Mouse (Mus musculus): Measurements from ENCODE around the gene Gstt1.

Gene Gstt1

GRCm38 (mm10) chr10:75766856-75767255 is 31.5 kb downstream of the Gstt1 start:
- in situ Hi-C loops (cut with MboI; ENCODE audit: low sequenced_read_pairs): no loop called here

- in situ Hi-C loops (cut with MboI; ENCODE audit: low sequenced_read_pairs): no loop called here
Observed at GRCm38 (mm10) chr10:75764519-75765473, 33.6 kb downstream of the Gstt1 start.

GRCm38 (mm10) chr10:75763682-75764518 is 34.5 kb downstream of the Gstt1 start, which contains the start of gene Cabin1:
Cabin1 (minus strand) TSS chr10:75764341.
- in situ Hi-C loops (cut with MboI; ENCODE audit: low sequenced_read_pairs): no loop called here

GRCm38 (mm10) chr10:75762413-75762812 is 36.0 kb downstream of the Gstt1 start:
- in situ Hi-C loops (cut with MboI; ENCODE audit: low sequenced_read_pairs): no loop called here

GRCm38 (mm10) chr10:75760311-75760710 is 38.1 kb downstream of the Gstt1 start:
- in situ Hi-C loops (cut with MboI; ENCODE audit: low sequenced_read_pairs): no loop called here

GRCm38 (mm10) chr10:75756719-75757118 is 41.7 kb downstream of the Gstt1 start:
- in situ Hi-C loops (cut with MboI; ENCODE audit: low sequenced_read_pairs): no loop called here

GRCm38 (mm10) chr10:75744017-75744416 is 54.4 kb downstream of the Gstt1 start:
- in situ Hi-C loops (cut with MboI; ENCODE audit: low sequenced_read_pairs): loop anchor here (10.0 kb wide), 1 partner anchor 211 kb away; the partner anchor contains the start of gene Gm5134

- in situ Hi-C loops (cut with MboI; ENCODE audit: low sequenced_read_pairs): loop anchor here (10.0 kb wide), 1 partner anchor 211 kb away; the partner anchor contains the start of gene Gm5134
Observed at GRCm38 (mm10) chr10:75743369-75743768, 55.0 kb downstream of the Gstt1 start.

GRCm38 (mm10) chr10:75740866-75741265 is 57.5 kb downstream of the Gstt1 start:
- in situ Hi-C loops (cut with MboI; ENCODE audit: low sequenced_read_pairs): loop anchor here (10.0 kb wide), 1 partner anchor 214 kb away; the partner anchor contains the start of gene Gm5134
